Mouse (Mus musculus): ENCODE results near the gene Rp9. TPM values are rescaled to one million over a fixed set of nuclear protein-coding genes. Genes with fewer than 3 reads are reported as not detected.
A peak's percentile ranks its signal among the peaks of the same experiment; 100 is the strongest.

Rp9 gene
- polyA plus RNA-seq, 1 experiment from 2014 or later, result 65.2 TPM

DNA sequence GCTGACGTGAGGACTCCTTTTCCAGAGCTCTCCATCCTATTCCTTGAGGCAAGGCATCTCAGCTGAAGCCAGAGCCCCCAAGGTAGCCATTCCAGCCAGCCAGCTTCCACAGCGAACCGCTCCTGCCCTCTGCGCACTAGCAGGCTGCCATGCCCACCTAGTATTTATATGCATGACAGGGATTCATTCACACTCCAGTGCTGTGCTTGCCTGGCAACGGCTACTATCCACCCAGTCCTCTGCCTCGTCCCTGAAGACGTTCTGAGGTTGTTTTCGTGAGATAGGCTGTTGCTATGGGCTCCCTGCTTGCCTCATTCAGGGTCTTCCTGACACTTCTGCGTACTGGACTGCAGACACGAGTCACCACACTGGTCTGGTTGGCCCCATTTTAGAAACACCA lies 16.8 kb downstream of the Rp9 start:
- ATAC-seq, result no peak
- Histone ChIP-seq H3K9me3 (ENCODE audit: control insufficient read depth, low read length) (no peaks in the 10 kb centered on the region), H3K4me2 (ENCODE audit: low read length) (no peak overlapping the region), H3K4me3 (ENCODE audit: low read length) (no peak overlapping the region), H3K9ac (ENCODE audit: low read depth, low read length) (no peak overlapping the region), H3K36me3 (ENCODE audit: control insufficient read depth, insufficient read depth, low read length) (peaks cover 62% of the 10 kb centered on the region), H3K27ac (ENCODE audit: low read depth, low read length) (no peak overlapping the region), H3K27me3 (replicated peaks; ENCODE audit: control insufficient read depth, insufficient read depth, low read length) (no peaks in the 10 kb centered on the region), H3K4me1 (ENCODE audit: control insufficient read depth, insufficient read depth, low read depth, low read length) (no peaks in the 10 kb centered on the region)
- whole genome bisulfite sequencing, result 88% methylated on average over 10 of the region's 10 CpGs

DNA sequence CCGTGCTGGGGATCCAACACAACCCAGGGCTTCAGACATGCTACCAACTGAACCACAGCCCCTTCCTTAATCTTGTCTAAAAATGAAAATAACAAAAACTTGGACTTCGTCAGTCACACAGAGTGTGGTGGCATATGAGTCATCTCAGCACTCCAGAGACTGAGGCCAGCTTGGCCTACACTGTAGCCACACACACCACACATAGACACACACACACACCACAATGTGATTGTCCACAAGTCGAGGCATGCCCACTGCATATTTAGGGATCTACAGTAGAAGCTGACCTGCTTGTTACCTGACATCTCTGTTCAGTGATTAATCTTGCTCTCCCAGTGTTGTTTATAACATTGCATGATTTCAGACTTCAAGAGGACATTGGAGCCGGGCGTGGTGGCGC lies 20.3 kb downstream of the Rp9 start:
- ATAC-seq, result no peak
- Histone ChIP-seq H3K27ac (ENCODE audit: low read depth, low read length) (no peak overlapping the region), H3K9me3 (ENCODE audit: control insufficient read depth, low read length) (no peaks in the 10 kb centered on the region), H3K4me1 (ENCODE audit: control insufficient read depth, insufficient read depth, low read depth, low read length) (no peaks in the 10 kb centered on the region), H3K4me3 (ENCODE audit: low read length) (no peak overlapping the region), H3K36me3 (ENCODE audit: control insufficient read depth, insufficient read depth, low read length) (peaks cover 43% of the 10 kb centered on the region), H3K27me3 (replicated peaks; ENCODE audit: control insufficient read depth, insufficient read depth, low read length) (no peaks in the 10 kb centered on the region), H3K4me2 (ENCODE audit: low read length) (no peak overlapping the region), H3K9ac (ENCODE audit: low read depth, low read length) (no peak overlapping the region)
- 94% methylated on average over 6 of the region's 6 CpGs for WGBS

DNA sequence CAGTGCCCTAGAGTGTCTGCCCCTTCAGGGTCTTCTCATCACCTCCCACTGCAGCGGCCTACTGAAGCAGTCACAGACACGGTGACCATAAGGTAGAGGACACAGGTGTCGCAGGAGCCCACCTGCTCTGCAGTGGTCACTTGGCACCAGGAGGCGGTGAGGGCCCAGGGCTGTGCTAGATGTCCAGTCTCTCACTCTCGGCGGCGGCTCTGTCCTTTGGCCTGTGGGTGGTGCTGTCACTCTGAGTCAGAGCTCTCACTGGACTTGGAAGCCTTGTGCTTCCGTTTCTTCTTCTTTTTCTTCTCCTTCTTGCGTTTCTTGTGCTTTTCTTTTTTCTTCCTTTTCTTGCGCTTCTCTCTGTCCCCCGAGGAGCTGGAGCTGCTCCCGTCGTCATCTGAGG lies 21.1 kb downstream of the Rp9 start:
- H3K27me3 ChIP-seq (replicated peaks; ENCODE audit: control insufficient read depth, insufficient read depth, low read length), result no peaks in the 10 kb centered on the region
- no peak overlapping the region for H3K9ac ChIP-seq (ENCODE audit: low read depth, low read length)
- no peak overlapping the region for H3K27ac ChIP-seq (ENCODE audit: low read depth, low read length)
- H3K4me1 ChIP-seq (ENCODE audit: control insufficient read depth, insufficient read depth, low read depth, low read length), result no peaks in the 10 kb centered on the region
- WGBS, result 89% methylated on average over 13 of the region's 13 CpGs
- peaks cover 41% of the 10 kb centered on the region for H3K36me3 ChIP-seq (ENCODE audit: control insufficient read depth, insufficient read depth, low read length)
- no peak overlapping the region for H3K4me2 ChIP-seq (ENCODE audit: low read length)
- no peak for ATAC-seq
- H3K4me3 ChIP-seq (ENCODE audit: low read length), result no peak overlapping the region
- no peaks in the 10 kb centered on the region for H3K9me3 ChIP-seq (ENCODE audit: control insufficient read depth, low read length)

DNA sequence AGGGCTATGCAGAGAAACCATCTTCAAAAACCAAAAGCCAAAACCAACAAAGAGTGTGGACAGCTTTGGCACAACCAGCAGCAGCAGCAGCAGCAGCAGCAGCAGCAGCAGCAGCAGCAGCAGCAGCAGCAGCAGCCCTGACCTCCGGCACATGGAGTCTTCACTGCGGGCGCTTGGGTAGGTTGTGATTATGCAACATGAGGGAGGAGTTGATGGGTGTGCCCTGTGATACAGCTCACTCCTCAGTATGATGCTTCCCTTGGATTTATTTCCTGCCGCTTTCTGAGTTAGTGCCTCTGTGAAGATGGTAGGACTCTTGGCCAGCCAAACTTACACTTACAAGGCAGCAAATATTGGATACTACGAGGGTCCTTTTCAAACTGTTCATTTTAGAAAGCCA lies 22.3 kb downstream of the Rp9 start:
- ATAC-seq, result no peak
- no peak overlapping the region for H3K27ac ChIP-seq (ENCODE audit: low read depth, low read length)
- peaks cover 39% of the 10 kb centered on the region for H3K36me3 ChIP-seq (ENCODE audit: control insufficient read depth, insufficient read depth, low read length)
- H3K4me2 ChIP-seq (ENCODE audit: low read length), result no peak overlapping the region
- no peaks in the 10 kb centered on the region for H3K27me3 ChIP-seq (replicated peaks; ENCODE audit: control insufficient read depth, insufficient read depth, low read length)
- no peaks in the 10 kb centered on the region for H3K4me1 ChIP-seq (ENCODE audit: control insufficient read depth, insufficient read depth, low read depth, low read length)
- H3K9ac ChIP-seq (ENCODE audit: low read depth, low read length), result no peak overlapping the region
- no peaks in the 10 kb centered on the region for H3K9me3 ChIP-seq (ENCODE audit: control insufficient read depth, low read length)
- WGBS, result 88% methylated on average over 5 of the region's 5 CpGs
- no peak overlapping the region for H3K4me3 ChIP-seq (ENCODE audit: low read length)

DNA sequence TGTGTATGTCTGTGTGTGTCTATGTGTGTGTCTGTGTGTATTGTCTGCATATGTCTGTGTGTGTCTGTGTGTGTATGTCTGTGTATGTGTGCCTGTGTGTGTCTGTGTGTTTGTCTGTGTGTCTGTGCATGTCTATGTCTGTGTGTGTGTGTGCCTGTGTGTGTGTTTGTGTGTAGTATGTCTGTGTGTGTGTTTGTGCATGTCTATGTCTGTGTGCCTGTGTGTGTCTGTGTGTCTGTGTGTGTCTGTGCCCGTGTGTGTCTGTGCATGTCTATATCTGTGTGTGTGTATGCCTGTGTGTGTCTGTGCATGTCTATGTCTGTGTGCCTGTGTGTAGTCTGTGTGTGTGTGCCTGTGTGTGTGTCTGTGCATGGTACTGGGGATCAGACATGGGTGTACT lies 24.4 kb downstream of the Rp9 start:
- Histone ChIP-seq H3K4me2 (ENCODE audit: low read length) (no peak overlapping the region), H3K9me3 (ENCODE audit: control insufficient read depth, low read length) (no peaks in the 10 kb centered on the region), H3K27ac (ENCODE audit: low read depth, low read length) (no peak overlapping the region), H3K36me3 (ENCODE audit: control insufficient read depth, insufficient read depth, low read length) (peaks cover 30% of the 10 kb centered on the region), H3K27me3 (replicated peaks; ENCODE audit: control insufficient read depth, insufficient read depth, low read length) (no peaks in the 10 kb centered on the region), H3K4me1 (ENCODE audit: control insufficient read depth, insufficient read depth, low read depth, low read length) (no peaks in the 10 kb centered on the region), H3K4me3 (ENCODE audit: low read length) (no peak overlapping the region), H3K9ac (ENCODE audit: low read depth, low read length) (no peak overlapping the region)
- peak; percentile 22; the same call in 1 of the 2 replicates for ATAC-seq
- WGBS, result 89% methylated on average over 1 of the region's 1 CpGs

DNA sequence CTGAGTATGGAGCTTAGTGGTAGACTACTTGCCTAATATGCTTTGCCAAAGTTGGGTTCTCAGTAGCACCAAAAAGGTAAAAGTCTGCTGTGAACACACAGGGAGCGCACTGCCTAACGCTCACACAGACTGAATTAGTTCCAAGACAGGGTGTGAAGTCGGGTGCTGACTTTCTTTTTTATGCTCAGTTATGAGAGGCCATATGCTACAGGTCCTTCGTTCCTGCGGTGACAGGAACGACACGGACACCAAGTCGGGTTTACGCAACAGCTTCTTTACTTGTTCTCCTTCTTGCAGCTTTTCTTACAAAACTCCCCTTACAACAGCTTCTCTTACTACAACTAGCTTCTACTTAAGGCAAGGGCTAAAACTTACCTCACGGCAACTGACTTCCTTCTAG lies 26.4 kb downstream of the Rp9 start:
- no peak for ATAC-seq
- H3K27ac ChIP-seq (ENCODE audit: low read depth, low read length), result no peak overlapping the region
- no peak overlapping the region for H3K4me2 ChIP-seq (ENCODE audit: low read length)
- no peaks in the 10 kb centered on the region for H3K27me3 ChIP-seq (replicated peaks; ENCODE audit: control insufficient read depth, insufficient read depth, low read length)
- 93% methylated on average over 10 of the region's 10 CpGs for WGBS
- peaks cover 20% of the 10 kb centered on the region for H3K36me3 ChIP-seq (ENCODE audit: control insufficient read depth, insufficient read depth, low read length)
- H3K4me1 ChIP-seq (ENCODE audit: control insufficient read depth, insufficient read depth, low read depth, low read length), result no peaks in the 10 kb centered on the region
- H3K9ac ChIP-seq (ENCODE audit: low read depth, low read length), result no peak overlapping the region
- no peak overlapping the region for H3K4me3 ChIP-seq (ENCODE audit: low read length)
- no peaks in the 10 kb centered on the region for H3K9me3 ChIP-seq (ENCODE audit: control insufficient read depth, low read length)

DNA sequence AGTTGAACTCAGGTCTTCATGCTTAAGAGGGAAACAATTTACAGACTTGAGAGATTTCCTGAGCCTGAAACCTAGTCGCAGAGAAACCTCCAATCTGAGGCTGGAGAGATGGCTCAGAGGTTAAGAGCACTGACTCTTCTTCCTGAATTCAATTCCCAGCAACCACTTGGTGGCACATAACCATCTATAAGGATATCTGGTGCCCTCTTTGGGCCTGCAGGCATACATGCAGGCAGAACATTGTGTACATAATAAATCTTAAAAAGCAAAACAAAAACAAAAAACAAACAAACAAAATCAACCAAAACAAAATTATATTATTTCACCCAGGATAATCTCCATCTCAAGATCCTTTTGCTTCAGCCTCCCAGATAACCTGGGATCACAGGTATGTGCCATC lies 30.7 kb downstream of the Rp9 start:
- Histone ChIP-seq H3K4me1 (ENCODE audit: control insufficient read depth, insufficient read depth, low read depth, low read length) (no peaks in the 10 kb centered on the region), H3K4me2 (ENCODE audit: low read length) (no peak overlapping the region), H3K27me3 (replicated peaks; ENCODE audit: control insufficient read depth, insufficient read depth, low read length) (no peaks in the 10 kb centered on the region), H3K27ac (ENCODE audit: low read depth, low read length) (no peak overlapping the region), H3K9ac (ENCODE audit: low read depth, low read length) (no peak overlapping the region), H3K36me3 (ENCODE audit: control insufficient read depth, insufficient read depth, low read length) (peaks cover 15% of the 10 kb centered on the region), H3K9me3 (ENCODE audit: control insufficient read depth, low read length) (no peaks in the 10 kb centered on the region), H3K4me3 (ENCODE audit: low read length) (no peak overlapping the region)
- no peak for ATAC-seq
- WGBS, result 70% methylated on average over 1 of the region's 1 CpGs

DNA sequence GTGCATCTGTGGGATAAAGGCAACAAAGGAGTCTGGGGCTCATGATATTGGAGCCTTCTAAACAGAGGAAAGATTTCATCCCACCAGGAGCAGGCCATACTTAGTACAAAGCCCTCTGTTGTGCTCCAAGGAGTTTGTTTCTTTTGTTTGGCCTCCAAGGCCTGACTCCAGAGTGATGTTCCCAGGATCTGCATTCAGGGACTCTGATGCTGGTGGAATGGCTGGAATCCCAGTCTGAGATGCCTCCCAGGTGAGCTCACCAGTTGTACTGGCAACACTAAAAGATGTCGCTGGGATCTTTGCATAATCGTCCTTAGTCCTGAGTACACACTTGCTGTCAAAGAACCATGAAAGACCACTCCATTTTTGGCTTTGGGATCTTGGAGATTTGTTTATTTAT lies 35.4 kb downstream of the Rp9 start:
- peaks cover 6% of the 10 kb centered on the region for H3K36me3 ChIP-seq (ENCODE audit: control insufficient read depth, insufficient read depth, low read length)
- no peak overlapping the region for H3K9ac ChIP-seq (ENCODE audit: low read depth, low read length)

DNA sequence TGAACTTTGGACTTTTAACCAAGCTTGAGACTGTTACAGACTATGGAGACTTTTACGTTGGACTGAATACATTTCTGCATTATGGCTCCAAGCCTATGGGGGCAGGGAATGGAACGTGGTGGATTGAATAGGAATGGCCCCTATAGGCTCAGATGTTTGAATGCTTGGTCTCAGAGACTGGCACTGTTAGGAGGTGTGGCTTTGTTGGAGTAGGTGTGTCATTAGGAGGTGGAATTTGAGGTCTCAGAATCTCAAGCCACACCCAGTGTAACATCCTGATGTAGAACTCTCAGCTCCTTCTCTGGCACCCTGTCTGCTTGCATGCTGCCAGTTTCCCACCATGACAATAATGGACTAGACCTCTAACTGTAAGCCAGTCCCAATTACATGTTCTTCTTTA lies 36.3 kb downstream of the Rp9 start:
- H3K36me3 ChIP-seq (ENCODE audit: control insufficient read depth, insufficient read depth, low read length), result peaks cover 6% of the 10 kb centered on the region
- WGBS, result 83% methylated on average over 2 of the region's 2 CpGs
- no peak for ATAC-seq
- H3K4me2 ChIP-seq (ENCODE audit: low read length), result no peak overlapping the region
- no peaks in the 10 kb centered on the region for H3K27me3 ChIP-seq (replicated peaks; ENCODE audit: control insufficient read depth, insufficient read depth, low read length)
- H3K9me3 ChIP-seq (ENCODE audit: control insufficient read depth, low read length), result no peaks in the 10 kb centered on the region
- H3K27ac ChIP-seq (ENCODE audit: low read depth, low read length), result no peak overlapping the region
- H3K4me3 ChIP-seq (ENCODE audit: low read length), result no peak overlapping the region
- no peak overlapping the region for H3K9ac ChIP-seq (ENCODE audit: low read depth, low read length)
- H3K4me1 ChIP-seq (ENCODE audit: control insufficient read depth, insufficient read depth, low read depth, low read length), result peaks cover 7% of the 10 kb centered on the region

More for the DNA sequence above, 35.4 kb downstream of the Rp9 start:
- Histone ChIP-seq H3K4me3 (ENCODE audit: low read length) (no peak overlapping the region), H3K27me3 (replicated peaks; ENCODE audit: control insufficient read depth, insufficient read depth, low read length) (no peaks in the 10 kb centered on the region), H3K4me1 (ENCODE audit: control insufficient read depth, insufficient read depth, low read depth, low read length) (peaks cover 7% of the 10 kb centered on the region), H3K9me3 (ENCODE audit: control insufficient read depth, low read length) (no peaks in the 10 kb centered on the region), H3K4me2 (ENCODE audit: low read length) (no peak overlapping the region), H3K27ac (ENCODE audit: low read depth, low read length) (no peak overlapping the region)
- 89% methylated on average over 2 of the region's 2 CpGs for WGBS
- no peak for ATAC-seq

DNA sequence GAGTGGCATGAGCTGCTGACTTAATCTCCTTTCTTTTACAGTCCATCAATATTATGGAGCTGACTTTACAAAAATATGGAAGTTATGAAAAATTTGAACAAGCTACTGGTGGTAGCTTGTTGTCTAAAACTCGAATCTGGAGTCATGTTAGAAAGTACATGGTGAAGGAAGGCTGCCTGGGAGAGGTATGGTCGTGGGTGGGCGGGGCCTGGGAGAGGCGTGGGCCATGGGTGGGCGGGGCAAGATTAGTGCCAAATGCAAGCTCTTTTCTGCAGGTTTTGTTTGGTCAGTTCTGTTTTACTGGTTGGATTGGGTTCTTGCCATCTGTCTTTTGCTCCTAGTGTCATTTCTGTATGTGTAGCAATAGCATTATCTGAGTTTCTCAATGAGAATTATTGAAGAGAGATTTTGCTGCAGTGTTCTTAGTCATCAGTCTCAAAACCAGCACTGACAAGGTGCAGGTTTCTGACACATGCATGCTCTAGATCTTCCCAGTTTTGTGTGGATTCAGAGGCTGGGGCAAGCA lies 39.2 kb downstream of the Rp9 start:
- WGBS, result 57% methylated on average over 5 of the region's 5 CpGs

More for the DNA sequence above, 39.2 kb downstream of the Rp9 start:
- H3K27ac ChIP-seq (ENCODE audit: low read depth, low read length), result no peak overlapping the region
- H3K4me1 ChIP-seq (ENCODE audit: control insufficient read depth, insufficient read depth, low read depth, low read length), result peaks cover 7% of the 10 kb centered on the region
- H3K9me3 ChIP-seq (ENCODE audit: control insufficient read depth, low read length), result no peaks in the 10 kb centered on the region
- no peak overlapping the region for H3K4me3 ChIP-seq (ENCODE audit: low read length)
- no peaks in the 10 kb centered on the region for H3K27me3 ChIP-seq (replicated peaks; ENCODE audit: control insufficient read depth, insufficient read depth, low read length)
- no peaks in the 10 kb centered on the region; the same call in 1 of the 2 replicates for H3K36me3 ChIP-seq (ENCODE audit: control insufficient read depth, insufficient read depth, low read length)
- no peak for ATAC-seq
- no peak overlapping the region for H3K9ac ChIP-seq (ENCODE audit: low read depth, low read length)
- no peak overlapping the region for H3K4me2 ChIP-seq (ENCODE audit: low read length)
